Mouse (Mus musculus) regulatory T cell (primary cell): ENCODE results near the gene Psmb7.

Experiments
- in situ Hi-C: fragments of 300-600 bp; cut with MboI, MseI; formaldehyde crosslinking; loops from one replicate; pipeline ENCODE4 v1.15.1; 2025; ENCODE audit warnings: high pct_unique_total_duplicates

The Psmb7 gene

GRCm38 (mm10) chr2:38641761-38642160 lies 2.1 kb downstream of the Psmb7 start:
- in situ Hi-C loops = loop anchor here (10.0 kb wide), 1 partner anchor 583 kb away; the partner anchor contains the start of gene Ppp6c

GRCm38 (mm10) chr2:38637716-38638267 lies 6.1 kb downstream of the Psmb7 start:
- in situ Hi-C loops = no loop called here

- in situ Hi-C loops = no loop called here
These were observed 13.3 kb downstream of the Psmb7 start for GRCm38 (mm10) chr2:38630574-38630973.

- in situ Hi-C loops = no loop called here
These were observed 14.4 kb downstream of the Psmb7 start for GRCm38 (mm10) chr2:38629451-38629850.

- in situ Hi-C loops = no loop called here
These were observed 15.1 kb downstream of the Psmb7 start for GRCm38 (mm10) chr2:38628801-38629200.

GRCm38 (mm10) chr2:38623821-38624590 lies 19.9 kb downstream of the Psmb7 start:
- in situ Hi-C loops = no loop called here

GRCm38 (mm10) chr2:38623411-38623810 lies 20.5 kb downstream of the Psmb7 start:
- in situ Hi-C loops = no loop called here

- in situ Hi-C loops = no loop called here
These were observed 22.3 kb downstream of the Psmb7 start for GRCm38 (mm10) chr2:38621610-38622021.

GRCm38 (mm10) chr2:38621076-38621475 lies 22.8 kb downstream of the Psmb7 start:
- in situ Hi-C loops = no loop called here

- in situ Hi-C loops = no loop called here
These were observed 24.1 kb downstream of the Psmb7 start for GRCm38 (mm10) chr2:38619777-38620176.

- in situ Hi-C loops = no loop called here
These were observed 26.7 kb downstream of the Psmb7 start for GRCm38 (mm10) chr2:38616956-38617872.

- in situ Hi-C loops = no loop called here
These were observed 27.8 kb downstream of the Psmb7 start for GRCm38 (mm10) chr2:38616072-38616471.

GRCm38 (mm10) chr2:38614437-38614836 lies 29.4 kb downstream of the Psmb7 start:
- in situ Hi-C loops = no loop called here

GRCm38 (mm10) chr2:38613576-38613975 lies 30.3 kb downstream of the Psmb7 start:
- in situ Hi-C loops = no loop called here

GRCm38 (mm10) chr2:38612596-38612995 lies 31.3 kb downstream of the Psmb7 start:
- in situ Hi-C loops = no loop called here

- in situ Hi-C loops = no loop called here
These were observed 33.7 kb downstream of the Psmb7 start for GRCm38 (mm10) chr2:38610161-38610560.

- in situ Hi-C loops = loop anchor here (5.0 kb wide), 1 partner anchor 72 kb away; no protein-coding TSS in a partner anchor
These were observed 34.6 kb downstream of the Psmb7 start for GRCm38 (mm10) chr2:38609310-38609709.

- in situ Hi-C loops = loop anchor here (5.0 kb wide), 1 partner anchor 72 kb away; no protein-coding TSS in a partner anchor
These were observed 35.0 kb downstream of the Psmb7 start for GRCm38 (mm10) chr2:38608831-38609309.

- in situ Hi-C loops = loop anchor here (5.0 kb wide), 1 partner anchor 70 kb away; no protein-coding TSS in a partner anchor
These were observed 36.2 kb downstream of the Psmb7 start for GRCm38 (mm10) chr2:38607716-38608115.

GRCm38 (mm10) chr2:38600842-38601241 lies 43.0 kb downstream of the Psmb7 start:
- in situ Hi-C loops = no loop called here

GRCm38 (mm10) chr2:38598395-38598794 lies 45.5 kb downstream of the Psmb7 start:
- in situ Hi-C loops = loop anchor here (25.0 kb wide), 1 partner anchor 161 kb away; no protein-coding TSS in a partner anchor

GRCm38 (mm10) chr2:38597896-38598295 lies 46.0 kb downstream of the Psmb7 start:
- in situ Hi-C loops = loop anchor here (25.0 kb wide), 1 partner anchor 161 kb away; no protein-coding TSS in a partner anchor
